Mouse (Mus musculus) lung, embryonic 15.5 days (tissue): Measurements from ENCODE around the gene Gm20888. TPM values are rescaled to one million over a fixed set of nuclear protein-coding genes. Genes with fewer than 3 reads are reported as not detected.
"Not testable (repeated sequence)": the region's sequence is repeated elsewhere in the genome, so short reads cannot be mapped to it uniquely, and the experiment has no call there.

Source experiments
- ATAC-seq: fragments of 200-750 bp; cut with Nextera tagmentation; 2 replicates; pipeline ENCODE4 v1.8.0; 2017; ENCODE audit warnings: moderate number of reproducible peaks, borderline replicate concordance; ENCODE audit not compliant: low FRiP score, low TSS enrichment; ENCODE audit errors: extremely low read depth
- H3K27ac ChIP-seq: fragments of 300-500 bp; sonication (generic); 2 replicates; pipeline ENCODE4 v1.5.1; 2015; ENCODE audit warnings: moderate library complexity, mild to moderate bottlenecking, inconsistent platforms
- H3K27me3 ChIP-seq: fragments of 300-500 bp; sonication (generic); 2 replicates; pipeline ENCODE4 v1.6.1; 2015; ENCODE audit warnings: inconsistent platforms
- H3K36me3 ChIP-seq: fragments of 300-500 bp; sonication (generic); 2 replicates; pipeline ENCODE4 v1.6.1; 2015; ENCODE audit warnings: inconsistent platforms
- H3K4me1 ChIP-seq: fragments of 300-500 bp; sonication (generic); 2 replicates; pipeline ENCODE4 v1.6.1; 2015; ENCODE audit warnings: inconsistent platforms
- H3K4me2 ChIP-seq: fragments of 300-500 bp; sonication (generic); 2 replicates; pipeline ENCODE4 v1.6.1; 2015; ENCODE audit warnings: inconsistent platforms, mild to moderate bottlenecking, moderate library complexity
- H3K4me3 ChIP-seq: fragments of 300-500 bp; sonication (generic); 2 replicates; pipeline ENCODE4 v1.5.1; 2015; ENCODE audit warnings: mild to moderate bottlenecking, inconsistent platforms
- H3K9ac ChIP-seq: fragments of 300-500 bp; sonication (generic); 2 replicates; pipeline ENCODE4 v1.6.1; 2015; ENCODE audit warnings: inconsistent platforms
- H3K9me3 ChIP-seq: fragments of 300-500 bp; sonication (generic); 2 replicates; pipeline ENCODE4 v1.6.1; 2016; ENCODE audit warnings: inconsistent platforms
- WGBS: fragments of 180-500 bp; shearing (Covaris S2); methylation state at CpG from one replicate; pipeline ENCODE4 v1.1.7; 2015; 5-methylcytosine and 5-hydroxymethylcytosine counted together
- polyA plus RNA-seq: library from polyadenylated mRNA; unstranded; fragments of >200 nt; fragmentation: Nextera tagmentation; extraction: Ambion mirVana; gene quantifications from 2 replicates; pipeline ENCODE4 v1.2.1, GENCODE M21; 2015

The Gm20888 gene
- polyA plus RNA-seq: not detected in 2 replicates

- WGBS: no CpG with 5 or more reads among the region's 6 CpGs
- H3K4me2 ChIP-seq, H3K27ac ChIP-seq, H3K9ac ChIP-seq, H3K4me3 ChIP-seq, H3K9me3 ChIP-seq, H3K27me3 ChIP-seq, ATAC-seq, H3K36me3 ChIP-seq, H3K4me1 ChIP-seq: not testable (repeated sequence)
Observed at GRCm38 (mm10) chrY:70441582-70441981, at the start of gene Gm20888. Gene Gm20888, plus strand, starts transcription at chrY:70441882.

Other genes starting within 250 kb of the Gm20888 start
- gene Gm21118, start 168.2 kb upstream of the Gm20888 start, polyA plus RNA-seq: not detected in 2 replicates
- not detected in 2 replicates for gene Gm29423, start 138.6 kb upstream of the Gm20888 start, polyA plus RNA-seq
- gene Gm29644, start 138.5 kb upstream of the Gm20888 start, polyA plus RNA-seq: not detected in 2 replicates